Mouse (Mus musculus) heart, embryonic 11.5 days (tissue): ENCODE data around the gene Slc25a40. TPM values are rescaled to one million over a fixed set of nuclear protein-coding genes. Genes with fewer than 3 reads are reported as not detected.
A peak's percentile ranks its signal among the peaks of the same experiment; 100 is the strongest.

Source experiments
- ATAC-seq: fragments of 200-750 bp; cut with Nextera tagmentation; replicated peaks from 2 replicates; pipeline ENCODE4 v1.8.0; 2017; ENCODE audit warnings: moderate library complexity; ENCODE audit not compliant: insufficient number of reproducible peaks, low FRiP score, low TSS enrichment
- H3K27ac ChIP-seq: fragments of 300-500 bp; sonication (generic); 2 replicates; pipeline ENCODE4 v1.5.1; 2014; ENCODE audit warnings: mild to moderate bottlenecking, low read depth, low read length
- H3K27me3 ChIP-seq: fragments of 300-500 bp; sonication (generic); 2 replicates; pipeline ENCODE4 v1.6.1; 2014; ENCODE audit warnings: mild to moderate bottlenecking, low read length, mixed read lengths; ENCODE audit not compliant: control insufficient read depth, insufficient read depth
- H3K36me3 ChIP-seq: fragments of 300-500 bp; sonication (generic); 2 replicates; pipeline ENCODE4 v1.6.1; 2014; ENCODE audit warnings: mild to moderate bottlenecking, low read length, moderate library complexity, mixed read lengths; ENCODE audit not compliant: control insufficient read depth, insufficient read depth
- H3K4me1 ChIP-seq: fragments of 300-500 bp; sonication (generic); 2 replicates; pipeline ENCODE4 v1.6.1; 2014; ENCODE audit warnings: low read length; ENCODE audit not compliant: control insufficient read depth, insufficient read depth
- H3K4me2 ChIP-seq: fragments of 300-500 bp; sonication (generic); 2 replicates; pipeline ENCODE4 v1.6.1; 2014; ENCODE audit warnings: mild to moderate bottlenecking, moderate library complexity
- H3K4me3 ChIP-seq: fragments of 300-500 bp; sonication (generic); 2 replicates; pipeline ENCODE4 v1.5.1; 2014; ENCODE audit warnings: low read depth, low read length
- H3K9ac ChIP-seq: fragments of 300-500 bp; sonication (generic); 2 replicates; pipeline ENCODE4 v1.6.1; 2014; ENCODE audit warnings: mild to moderate bottlenecking, low read depth, low read length, moderate library complexity
- H3K9me3 ChIP-seq: fragments of 300-500 bp; sonication (generic); replicated peaks from 2 replicates; pipeline ENCODE4 v1.6.1; 2016; ENCODE audit warnings: low read length; ENCODE audit not compliant: control insufficient read depth
- WGBS: fragments of 180-500 bp; shearing (Covaris S2); extraction: QIAGEN DNeasy Blood & Tissue Kit; methylation state at CpG from one replicate; pipeline ENCODE4 v1.1.7; 2014; ENCODE audit not compliant: insufficient replicate concordance; 5-methylcytosine and 5-hydroxymethylcytosine counted together
- polyA plus RNA-seq: library from polyadenylated mRNA; unstranded; fragments of >200 nt; fragmentation: Nextera tagmentation; extraction: Ambion mirVana; gene quantifications from 2 replicates; pipeline ENCODE4 v1.2.1, GENCODE M21; 2014

Gene Slc25a40
- polyA plus RNA-seq, 1 experiment from 2014 or later = 15.1 TPM

- no peak for ATAC-seq
- H3K9ac ChIP-seq = no peak overlapping the region
- no peak overlapping the region for H3K27ac ChIP-seq
- no peaks in the 10 kb centered on the region for H3K9me3 ChIP-seq
- H3K4me3 ChIP-seq = no peak overlapping the region
- peaks cover 4% of the 10 kb centered on the region; the same call in 1 of the 2 replicates for H3K36me3 ChIP-seq
- WGBS = 81% methylated on average over 5 of the region's 5 CpGs
- no peaks in the 10 kb centered on the region for H3K4me1 ChIP-seq
- H3K27me3 ChIP-seq = no peaks in the 10 kb centered on the region
- no peak overlapping the region for H3K4me2 ChIP-seq
Observed at GRCm38 (mm10) chr5:8456561-8456960, 33.9 kb downstream of the Slc25a40 start.

- no peak overlapping the region for H3K4me2 ChIP-seq
- no peak overlapping the region for H3K9ac ChIP-seq
- no peaks in the 10 kb centered on the region for H3K27me3 ChIP-seq
- H3K9me3 ChIP-seq = no peaks in the 10 kb centered on the region
- no peak overlapping the region for H3K4me3 ChIP-seq
- 58% methylated on average over 4 of the region's 4 CpGs for WGBS
- H3K27ac ChIP-seq = no peak overlapping the region
- no peaks in the 10 kb centered on the region for H3K4me1 ChIP-seq
- no peaks in the 10 kb centered on the region for H3K36me3 ChIP-seq
- ATAC-seq = peak; percentile 55
Observed at GRCm38 (mm10) chr5:8487989-8488700, 65.5 kb downstream of the Slc25a40 start.

GRCm38 (mm10) chr5:8488701-8489297 lies 66.1 kb downstream of the Slc25a40 start:
- H3K4me3 ChIP-seq = no peak overlapping the region
- ATAC-seq = no peak
- H3K4me1 ChIP-seq = no peaks in the 10 kb centered on the region
- no peak overlapping the region for H3K27ac ChIP-seq
- WGBS = 91% methylated on average over 2 of the region's 2 CpGs
- no peaks in the 10 kb centered on the region for H3K9me3 ChIP-seq
- H3K27me3 ChIP-seq = no peaks in the 10 kb centered on the region
- no peaks in the 10 kb centered on the region for H3K36me3 ChIP-seq
- H3K9ac ChIP-seq = no peak overlapping the region
- no peak overlapping the region for H3K4me2 ChIP-seq

GRCm38 (mm10) chr5:8489471-8490110 lies 66.9 kb downstream of the Slc25a40 start:
- no peak for ATAC-seq
- Histone ChIP-seq H3K9ac (no peak overlapping the region), H3K27me3 (no peaks in the 10 kb centered on the region), H3K27ac (no peak overlapping the region), H3K36me3 (no peaks in the 10 kb centered on the region), H3K9me3 (no peaks in the 10 kb centered on the region), H3K4me3 (no peak overlapping the region), H3K4me2 (no peak overlapping the region), H3K4me1 (no peaks in the 10 kb centered on the region)
- 49% methylated on average over 6 of the region's 6 CpGs for WGBS

GRCm38 (mm10) chr5:8491778-8492177 lies 69.1 kb downstream of the Slc25a40 start:
- no peak for ATAC-seq
- Histone ChIP-seq H3K9me3 (no peaks in the 10 kb centered on the region), H3K4me1 (no peaks in the 10 kb centered on the region), H3K4me3 (no peak overlapping the region), H3K36me3 (no peaks in the 10 kb centered on the region), H3K4me2 (no peak overlapping the region), H3K27ac (no peak overlapping the region), H3K9ac (no peak overlapping the region), H3K27me3 (no peaks in the 10 kb centered on the region)
- WGBS = 77% methylated on average over 4 of the region's 4 CpGs

Other genes with a start within 250 kb of the Slc25a40 start
- 6.1 and 7.8 TPM in 2 replicates for gene Adam22, start 54.7 kb upstream of the Slc25a40 start, polyA plus RNA-seq
- gene Dbf4, start 134 bp upstream of the Slc25a40 start, polyA plus RNA-seq = 42.5 and 44.4 TPM in 2 replicates
- 0.83 and 0.90 TPM in 2 replicates for gene Rundc3b, start 200.1 kb downstream of the Slc25a40 start, polyA plus RNA-seq
- 0.08 and 0.37 TPM in 2 replicates for gene Abcb1a, start 237.2 kb downstream of the Slc25a40 start, polyA plus RNA-seq